Mouse (Mus musculus) olfactory bulb, adult 2 months (tissue): ENCODE measurements around the gene Rccd1.

Source experiments
- CTCF ChIP-seq: fragments of 200-500 bp; IDR thresholded peaks from 2 replicates; pipeline ENCODE4 v1.5.1; 2012; ENCODE audit warnings: low read depth, mild to moderate bottlenecking, low read length, moderate library complexity; ENCODE audit not compliant: insufficient read depth
- POLR2A ChIP-seq: fragments of 200-500 bp; IDR thresholded peaks from 2 replicates; pipeline ENCODE4 v1.6.1; 2012; ENCODE audit warnings: mild to moderate bottlenecking, low read depth, low read length, moderate library complexity; ENCODE audit not compliant: insufficient read depth

GRCm38 (mm10) chr7:80246148-80246721 lies 78.0 kb downstream of the Rccd1 start, which contains the start of gene Ttll13:
- TF ChIP-seq CTCF (peak; percentile 25; the same call in 1 of the 2 replicates), POLR2A (peak; percentile 77)
